Mouse (Mus musculus): ENCODE measurements around the gene Uvssa.

DNA sequence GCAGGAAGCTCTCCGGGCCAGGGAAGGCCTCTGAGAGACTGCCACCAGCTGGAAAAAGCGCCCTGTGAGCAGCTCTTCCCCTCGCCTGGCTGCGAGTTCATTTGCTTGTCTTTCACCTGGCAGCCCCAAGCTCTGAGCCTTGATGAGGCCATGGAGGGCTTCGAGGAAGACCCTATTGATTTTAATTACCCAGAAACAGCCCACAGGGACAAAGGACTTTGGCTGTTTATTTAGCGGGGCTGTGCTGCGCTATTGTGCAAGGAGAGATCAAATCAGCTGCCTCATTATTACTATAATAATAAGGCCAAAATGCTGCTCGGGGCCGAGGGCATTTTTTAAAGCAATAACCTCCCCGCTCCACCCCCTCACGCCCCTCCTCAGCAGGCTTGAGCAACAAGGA lies 87.1 kb downstream of the Uvssa start:
- no peak for TF ChIP-seq TAL1 (IDR thresholded peaks at IDR 0.05; ENCODE audit: low read length)
- TF ChIP-seq GATA1 (IDR thresholded peaks at IDR 0.05; ENCODE audit: low read length) = no peak
